Mouse (Mus musculus): ENCODE data around the gene Csrnp1. TPM values are rescaled to one million over a fixed set of nuclear protein-coding genes. Genes with fewer than 3 reads are reported as not detected.

Csrnp1 gene
- polyA plus RNA-seq, 1 experiment from 2014 or later: 3.3 TPM

DNA sequence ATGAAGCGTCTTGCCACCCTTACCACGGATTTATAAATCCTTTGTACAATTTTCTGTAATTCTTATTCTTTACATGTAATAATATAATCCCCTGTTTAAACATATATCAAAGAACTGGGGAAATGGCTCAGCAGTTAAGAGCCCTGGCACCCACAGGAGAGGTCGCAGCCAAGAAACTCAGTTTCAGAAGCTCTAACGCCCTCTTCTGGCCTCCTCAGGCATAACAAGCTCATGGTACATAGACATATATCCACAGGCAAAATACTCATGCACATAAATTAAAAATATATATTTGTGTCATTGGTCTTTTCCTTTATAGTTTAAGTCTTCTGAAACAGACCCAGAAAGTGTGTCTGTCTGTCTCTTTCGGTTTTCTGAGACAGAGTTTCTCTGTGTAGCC lies 9.8 kb downstream of the Csrnp1 start:
- Histone ChIP-seq H3K27me3 (no peaks in the 10 kb centered on the region), H3K4me2 (no peak overlapping the region), H3K36me3 (peaks cover 32% of the 10 kb centered on the region), H3K4me1 (peaks cover 40% of the 10 kb centered on the region), H3K4me3 (no peak overlapping the region), H3K9ac (no peak overlapping the region), H3K9me3 (no peaks in the 10 kb centered on the region), H3K27ac (no peak overlapping the region)
- ATAC-seq (ENCODE audit: insufficient number of reproducible peaks, insufficient read depth, low FRiP score, low TSS enrichment, low read depth): no peak
- 80% methylated on average over 5 of the region's 5 CpGs for WGBS

DNA sequence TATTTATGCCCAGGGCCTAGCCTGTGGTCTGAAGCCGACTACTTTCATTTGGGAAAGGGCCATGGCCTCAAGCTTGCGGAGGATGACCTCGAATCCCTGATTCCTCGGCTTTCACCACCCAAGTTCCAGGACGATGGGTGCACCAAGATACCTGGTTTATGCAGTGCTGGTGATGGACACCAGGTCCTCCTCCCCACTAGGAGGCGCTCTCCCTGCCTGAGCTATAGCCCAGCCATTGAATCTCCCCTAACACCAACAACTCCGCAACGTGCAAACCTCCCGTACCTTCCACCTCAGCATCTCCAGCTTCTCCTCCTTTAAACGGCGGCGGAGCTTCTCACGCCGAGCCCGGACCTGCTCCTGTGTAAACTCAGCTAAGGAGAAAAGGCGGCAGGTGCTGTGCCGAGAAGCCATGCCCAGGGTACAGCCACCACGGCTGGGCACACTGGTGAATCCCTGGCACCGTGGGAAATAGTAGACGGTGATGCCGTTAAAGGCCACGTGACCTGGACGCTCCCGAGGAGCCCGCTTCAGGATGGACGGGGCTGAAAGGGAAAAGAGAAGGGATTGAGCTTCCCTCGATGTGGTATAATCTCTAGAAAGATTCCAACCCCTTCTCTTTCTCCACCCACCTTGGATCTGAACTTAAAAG lies 10.5 kb downstream of the Csrnp1 start:
- Histone ChIP-seq H3K27me3 (no peaks in the 10 kb centered on the region), H3K27ac (no peak overlapping the region), H3K36me3 (peaks cover 32% of the 10 kb centered on the region), H3K9me3 (no peaks in the 10 kb centered on the region), H3K4me2 (no peak overlapping the region), H3K4me3 (no peak overlapping the region), H3K4me1 (peaks cover 37% of the 10 kb centered on the region), H3K9ac (no peak overlapping the region)
- WGBS: 93% methylated on average over 27 of the region's 27 CpGs
- no peak for ATAC-seq (ENCODE audit: insufficient number of reproducible peaks, insufficient read depth, low FRiP score, low TSS enrichment, low read depth)

DNA sequence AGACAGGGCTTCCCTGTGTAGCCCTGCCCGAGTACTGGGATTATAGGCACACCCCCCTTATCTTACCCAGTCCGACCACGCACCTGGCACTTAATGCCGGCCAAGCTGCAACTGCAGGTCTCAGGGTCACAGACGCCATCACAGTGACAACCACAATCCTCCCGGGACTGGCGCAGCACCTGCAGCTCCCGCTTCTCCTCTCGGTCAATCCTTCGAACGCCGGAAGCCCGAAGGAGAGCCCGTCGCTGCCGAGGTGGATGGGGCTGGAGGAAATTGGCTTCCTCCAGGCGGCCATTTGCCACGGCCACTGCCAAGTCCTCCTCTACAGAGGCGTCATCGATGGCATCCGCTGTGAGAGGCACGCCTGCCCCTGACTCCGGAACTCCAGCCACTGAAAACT lies 11.2 kb downstream of the Csrnp1 start:
- Histone ChIP-seq H3K4me2 (no peak overlapping the region), H3K36me3 (peaks cover 32% of the 10 kb centered on the region), H3K9me3 (no peaks in the 10 kb centered on the region), H3K9ac (no peak overlapping the region), H3K4me1 (peaks cover 30% of the 10 kb centered on the region), H3K27ac (no peak overlapping the region), H3K27me3 (no peaks in the 10 kb centered on the region), H3K4me3 (no peak overlapping the region)
- WGBS: 95% methylated on average over 23 of the region's 23 CpGs
- ATAC-seq (ENCODE audit: insufficient number of reproducible peaks, insufficient read depth, low FRiP score, low TSS enrichment, low read depth): no peak

DNA sequence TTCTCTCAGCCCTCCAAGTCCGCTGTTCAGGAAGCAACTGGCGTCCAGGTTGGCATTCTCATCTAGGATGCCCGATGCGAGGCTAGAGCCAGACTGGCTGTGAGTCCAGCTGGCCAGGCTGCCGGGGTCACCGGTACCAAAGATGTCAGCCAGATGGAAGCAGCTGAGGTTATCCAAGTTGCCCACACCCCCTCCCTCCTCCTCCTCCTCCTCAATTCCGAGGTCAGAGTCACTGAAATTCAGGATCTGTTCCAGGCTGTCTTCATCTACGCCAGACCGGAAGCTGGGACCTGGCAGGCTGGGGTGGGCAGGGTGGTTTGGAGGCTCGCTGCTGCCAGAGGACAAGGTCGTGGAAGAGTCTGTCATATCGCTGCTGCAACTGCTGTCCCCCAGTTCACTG lies 11.9 kb downstream of the Csrnp1 start:
- Histone ChIP-seq H3K4me2 (no peak overlapping the region), H3K27ac (no peak overlapping the region), H3K9me3 (no peaks in the 10 kb centered on the region), H3K9ac (no peak overlapping the region), H3K4me3 (no peak overlapping the region), H3K4me1 (peaks cover 23% of the 10 kb centered on the region), H3K27me3 (no peaks in the 10 kb centered on the region), H3K36me3 (peaks cover 32% of the 10 kb centered on the region)
- no peak for ATAC-seq (ENCODE audit: insufficient number of reproducible peaks, insufficient read depth, low FRiP score, low TSS enrichment, low read depth)
- WGBS: 87% methylated on average over 12 of the region's 12 CpGs

DNA sequence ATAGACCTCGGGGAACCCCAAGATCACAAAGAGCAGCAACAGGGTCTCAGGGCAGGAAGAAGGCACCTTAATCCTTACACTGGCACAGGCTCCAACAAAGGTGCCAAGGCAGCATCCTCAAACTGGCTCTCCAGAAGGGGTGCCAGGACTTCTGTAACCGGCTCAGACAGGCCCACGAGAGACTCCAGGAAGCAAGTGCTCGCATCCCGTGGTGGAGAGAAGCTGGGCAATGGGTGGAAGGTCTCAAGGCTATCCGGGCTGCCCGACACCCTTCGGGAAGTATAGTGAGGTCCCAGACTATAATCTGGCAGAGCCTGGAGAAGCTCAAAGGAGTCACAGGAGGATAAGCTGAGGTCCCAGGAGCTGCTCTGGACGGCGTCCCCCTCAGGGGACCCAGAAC lies 12.3 kb downstream of the Csrnp1 start:
- Histone ChIP-seq H3K4me2 (no peak overlapping the region), H3K9ac (no peak overlapping the region), H3K4me3 (no peak overlapping the region), H3K36me3 (peaks cover 32% of the 10 kb centered on the region), H3K27ac (no peak overlapping the region), H3K27me3 (no peaks in the 10 kb centered on the region), H3K9me3 (no peaks in the 10 kb centered on the region), H3K4me1 (peaks cover 19% of the 10 kb centered on the region)
- no peak for ATAC-seq (ENCODE audit: insufficient number of reproducible peaks, insufficient read depth, low FRiP score, low TSS enrichment, low read depth)
- 95% methylated on average over 10 of the region's 10 CpGs for WGBS

DNA sequence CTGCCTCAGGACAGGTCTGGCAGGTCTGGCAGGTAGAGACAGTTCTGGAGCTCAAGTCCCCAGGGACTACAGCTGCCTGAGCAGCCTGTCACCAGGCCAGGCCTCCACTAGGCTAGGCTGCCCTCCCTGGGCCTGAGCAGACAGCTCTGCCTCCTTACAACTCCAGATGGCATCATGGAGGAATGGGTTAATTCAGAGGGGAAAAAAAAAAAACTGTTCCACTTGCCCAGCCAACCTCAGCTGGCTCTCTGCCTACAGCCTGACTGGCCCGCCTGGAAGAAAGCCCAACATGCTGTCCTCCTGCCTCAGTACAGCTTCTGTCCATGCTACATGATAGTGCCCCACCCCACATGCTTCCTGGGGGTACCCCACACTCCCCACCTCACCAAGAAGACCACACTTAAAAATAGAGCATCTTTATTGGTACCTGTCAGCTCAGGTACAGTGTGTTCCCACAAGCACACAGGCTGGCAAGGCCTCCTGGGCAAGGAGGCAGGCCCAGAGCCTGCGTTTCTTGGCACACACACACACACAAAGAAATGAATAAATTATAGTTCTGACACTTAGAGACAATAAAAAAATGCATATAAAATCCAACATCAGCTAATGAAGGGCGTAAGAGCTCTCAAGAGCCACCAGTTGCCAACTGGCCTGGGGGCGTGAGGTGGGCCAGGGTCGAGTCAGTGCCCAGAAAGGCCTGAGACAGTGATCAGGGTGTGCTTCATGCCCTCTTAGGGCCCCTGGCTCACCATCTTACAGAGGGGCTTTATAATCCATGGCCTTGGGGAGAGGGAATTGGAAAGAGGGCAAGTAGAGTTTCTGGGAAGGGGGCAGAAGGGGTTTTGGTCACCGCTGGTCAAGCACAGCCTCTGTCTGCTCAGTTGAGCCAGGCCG lies 13.4 kb downstream of the Csrnp1 start:
- Histone ChIP-seq H3K9ac (0 out of 2 replicates have a peak overlapping the region, but pooled peaks have one; percentile 22), H3K4me3 (no peak overlapping the region), H3K4me1 (peaks cover 12% of the 10 kb centered on the region), H3K4me2 (no peak overlapping the region), H3K36me3 (peaks cover 32% of the 10 kb centered on the region), H3K27me3 (no peaks in the 10 kb centered on the region), H3K9me3 (no peaks in the 10 kb centered on the region), H3K27ac (peak overlapping the region; percentile 5; the same call in 1 of the 2 replicates)
- 80% methylated on average over 7 of the region's 7 CpGs for WGBS
- no peak for ATAC-seq (ENCODE audit: insufficient number of reproducible peaks, insufficient read depth, low FRiP score, low TSS enrichment, low read depth)

DNA sequence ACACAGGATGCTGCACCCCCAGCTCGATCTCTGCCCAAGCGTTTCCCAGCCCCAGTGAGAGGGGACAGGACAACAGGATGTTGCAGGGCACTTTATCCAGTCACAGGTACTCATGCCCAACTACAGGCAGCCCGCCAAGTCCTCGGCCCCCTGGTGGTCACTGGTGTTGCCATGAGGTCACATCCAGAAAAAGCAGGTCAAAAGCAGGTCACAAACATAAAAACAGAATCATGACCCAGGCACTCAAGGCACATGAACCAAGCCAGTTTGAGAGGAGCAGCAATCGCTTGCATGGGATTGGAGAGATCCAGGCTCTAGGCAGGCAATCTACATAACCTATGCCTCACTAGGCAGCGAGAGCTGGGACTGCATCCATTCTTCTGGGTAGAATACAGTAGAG lies 14.2 kb downstream of the Csrnp1 start:
- H3K4me3 ChIP-seq: no peak overlapping the region
- 50% methylated on average over 6 of the region's 6 CpGs for WGBS
- no peak for ATAC-seq (ENCODE audit: insufficient number of reproducible peaks, insufficient read depth, low FRiP score, low TSS enrichment, low read depth)
- H3K27ac ChIP-seq: no peak overlapping the region; the same call in 1 of the 2 replicates
- H3K27me3 ChIP-seq: no peaks in the 10 kb centered on the region
- peaks cover 12% of the 10 kb centered on the region for H3K4me1 ChIP-seq
- no peak overlapping the region for H3K9ac ChIP-seq
- H3K9me3 ChIP-seq: no peaks in the 10 kb centered on the region
- peaks cover 32% of the 10 kb centered on the region for H3K36me3 ChIP-seq
- no peak overlapping the region for H3K4me2 ChIP-seq

DNA sequence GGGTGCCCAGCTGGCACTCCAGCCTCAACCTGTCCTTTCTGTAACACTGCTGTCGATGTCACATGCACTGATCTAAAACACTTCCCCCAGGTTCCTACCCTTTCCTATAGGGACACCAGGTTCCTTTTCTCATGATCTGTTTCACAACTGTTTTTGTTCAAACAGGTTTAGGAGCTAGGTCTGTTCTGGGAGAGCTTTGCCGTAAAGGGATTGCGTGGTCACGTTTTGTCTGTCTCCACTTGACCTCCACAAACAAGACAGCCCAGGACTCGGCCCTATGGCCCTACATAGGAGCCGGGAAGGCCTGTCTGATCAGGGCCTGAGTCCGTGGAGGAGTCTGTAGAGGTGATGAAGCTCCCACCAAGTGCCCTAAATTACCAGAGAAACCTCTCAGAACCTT lies 14.6 kb downstream of the Csrnp1 start:
- WGBS: 83% methylated on average over 7 of the region's 7 CpGs

DNA sequence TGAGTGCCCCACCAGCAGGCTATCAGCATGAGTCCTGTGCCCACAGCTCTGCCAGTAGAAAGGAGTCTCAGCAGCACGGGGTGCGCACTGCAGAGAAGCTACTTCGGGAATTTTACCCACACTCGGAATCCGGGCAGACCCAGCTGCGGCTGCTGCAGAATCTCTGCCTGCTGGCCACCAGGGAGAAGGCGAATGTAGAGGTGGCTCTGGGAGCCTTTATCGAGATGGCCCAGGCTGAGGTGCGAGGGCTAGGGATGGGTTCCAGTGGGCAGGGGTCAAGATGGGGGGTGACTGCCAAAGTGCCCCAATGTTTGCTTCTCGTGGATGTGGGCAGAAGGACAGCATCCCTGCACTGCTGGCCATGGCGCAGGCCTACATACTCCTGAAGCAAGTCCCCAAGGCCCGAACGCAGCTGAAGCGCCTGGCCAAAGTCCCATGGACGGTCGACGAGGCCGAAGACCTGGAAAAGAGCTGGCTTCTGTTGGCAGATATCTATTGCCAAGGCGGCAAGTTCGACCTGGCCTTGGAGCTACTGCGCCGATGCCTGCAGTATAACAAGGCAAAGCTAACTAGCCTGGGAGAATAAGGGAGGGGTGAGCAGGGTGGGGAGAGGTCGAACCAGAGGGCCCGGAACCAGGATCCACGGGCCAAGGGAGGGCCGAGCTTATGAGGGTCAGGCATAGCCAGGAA lies 18.1 kb downstream of the Csrnp1 start:
- 89% methylated on average over 26 of the region's 26 CpGs for WGBS
- no peak overlapping the region for H3K4me2 ChIP-seq
- 0 out of 2 replicates have a peak, but pooled peaks cover 2% of the 10 kb centered on the region for H3K36me3 ChIP-seq
- no peaks in the 10 kb centered on the region for H3K27me3 ChIP-seq
- H3K4me1 ChIP-seq: peaks cover 23% of the 10 kb centered on the region
- no peak overlapping the region for H3K27ac ChIP-seq
- ATAC-seq (ENCODE audit: insufficient number of reproducible peaks, insufficient read depth, low FRiP score, low TSS enrichment, low read depth): no peak
- no peak overlapping the region for H3K4me3 ChIP-seq
- H3K9ac ChIP-seq: no peak overlapping the region
- H3K9me3 ChIP-seq: no peaks in the 10 kb centered on the region

More for the DNA sequence above, 14.6 kb downstream of the Csrnp1 start:
- no peak for ATAC-seq (ENCODE audit: insufficient number of reproducible peaks, insufficient read depth, low FRiP score, low TSS enrichment, low read depth)
- peaks cover 32% of the 10 kb centered on the region for H3K36me3 ChIP-seq
- H3K9ac ChIP-seq: no peak overlapping the region
- no peak overlapping the region for H3K4me3 ChIP-seq
- no peak overlapping the region for H3K4me2 ChIP-seq
- H3K27me3 ChIP-seq: no peaks in the 10 kb centered on the region
- H3K9me3 ChIP-seq: no peaks in the 10 kb centered on the region
- H3K4me1 ChIP-seq: peaks cover 12% of the 10 kb centered on the region
- H3K27ac ChIP-seq: no peak overlapping the region

DNA sequence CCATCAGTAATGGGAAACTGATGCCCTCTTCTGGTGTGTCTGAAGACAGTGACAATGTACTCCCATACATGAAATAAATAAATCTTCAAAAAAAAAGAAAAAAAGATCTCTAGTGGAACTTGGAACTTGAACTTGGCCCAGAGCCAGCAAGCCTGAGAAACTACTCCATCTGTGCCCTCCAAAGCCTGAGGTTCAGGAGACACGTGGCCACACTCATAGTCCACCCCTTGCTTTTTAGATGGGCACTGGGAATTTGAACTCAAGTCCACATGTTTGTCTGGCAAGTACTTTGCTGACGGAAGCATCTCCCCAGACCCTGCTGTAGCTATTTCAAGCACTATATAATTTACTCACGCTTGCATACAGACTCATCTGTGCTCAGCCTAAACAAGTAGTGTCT lies 19.3 kb downstream of the Csrnp1 start:
- Histone ChIP-seq H3K27me3 (no peaks in the 10 kb centered on the region), H3K27ac (no peak overlapping the region), H3K9ac (no peak overlapping the region), H3K9me3 (no peaks in the 10 kb centered on the region), H3K36me3 (no peaks in the 10 kb centered on the region), H3K4me2 (no peak overlapping the region), H3K4me3 (no peak overlapping the region), H3K4me1 (peaks cover 12% of the 10 kb centered on the region)
- WGBS: 72% methylated on average over 3 of the region's 3 CpGs
- ATAC-seq (ENCODE audit: insufficient number of reproducible peaks, insufficient read depth, low FRiP score, low TSS enrichment, low read depth): no peak

DNA sequence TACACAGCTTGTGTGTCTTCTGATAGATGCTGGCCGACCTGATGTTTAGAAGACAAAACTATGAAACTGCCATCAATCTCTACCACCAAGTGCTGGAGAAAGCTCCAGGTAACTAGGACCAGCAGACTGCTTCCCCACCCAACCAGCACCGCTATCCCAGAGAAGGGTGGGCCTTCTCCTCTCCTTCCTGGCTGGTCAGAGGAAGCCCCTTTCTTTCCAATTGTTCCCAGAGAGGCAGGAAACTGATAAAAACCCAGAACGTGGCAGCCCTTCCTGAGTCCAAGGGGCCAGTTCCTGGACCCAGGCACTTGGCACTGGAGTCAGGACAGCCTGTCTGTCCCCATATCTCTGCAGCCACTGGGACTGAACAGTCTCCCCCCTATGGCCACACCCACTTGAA lies 20.3 kb downstream of the Csrnp1 start:
- Histone ChIP-seq H3K9ac (no peak overlapping the region), H3K36me3 (no peaks in the 10 kb centered on the region), H3K27me3 (no peaks in the 10 kb centered on the region), H3K4me1 (peaks cover 12% of the 10 kb centered on the region), H3K27ac (no peak overlapping the region), H3K4me2 (no peak overlapping the region), H3K9me3 (no peaks in the 10 kb centered on the region), H3K4me3 (no peak overlapping the region)
- no peak for ATAC-seq (ENCODE audit: insufficient number of reproducible peaks, insufficient read depth, low FRiP score, low TSS enrichment, low read depth)
- WGBS: 75% methylated on average over 3 of the region's 3 CpGs
